Mouse (Mus musculus) testis, adult 2 months (tissue): ENCODE data around the gene Kif2a.
"Not testable (repeated sequence)": the region's sequence is repeated elsewhere in the genome, so short reads cannot be mapped to it uniquely, and the experiment has no call there.

Source experiments
- CTCF ChIP-seq: fragments of 200-500 bp; IDR thresholded peaks from 2 replicates; pipeline ENCODE4 v1.5.1; 2012; ENCODE audit warnings: low read depth, mild to moderate bottlenecking, inconsistent platforms, low read length, moderate library complexity; ENCODE audit not compliant: control insufficient read depth, insufficient read depth, insufficient replicate concordance
- POLR2A ChIP-seq: fragments of 200-500 bp; IDR thresholded peaks from 2 replicates; pipeline ENCODE4 v1.6.1; 2012; ENCODE audit warnings: low read depth, mild to moderate bottlenecking, inconsistent platforms, low read length, moderate library complexity; ENCODE audit not compliant: control insufficient read depth

DNA sequence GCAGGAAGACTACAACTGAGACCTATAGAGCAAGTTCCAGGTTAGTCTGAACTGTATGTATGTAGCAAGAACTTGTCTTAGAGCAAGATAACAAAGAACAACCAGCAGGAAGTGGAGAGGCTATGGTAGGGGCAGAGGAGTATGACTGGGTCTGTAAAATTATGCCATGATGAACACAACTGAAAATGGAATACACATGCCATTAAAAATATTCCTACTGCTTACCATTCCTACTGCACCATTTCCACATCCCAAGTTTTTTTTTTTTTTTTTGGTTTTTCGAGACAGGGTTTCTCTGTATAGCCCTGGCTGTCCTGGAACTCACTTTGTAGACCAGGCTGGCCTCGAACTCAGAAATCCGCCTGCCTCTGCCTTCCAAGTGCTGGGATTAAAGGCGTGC, 24.4 kb downstream of the Kif2a start:
- TF ChIP-seq POLR2A, CTCF: not testable (repeated sequence)
